Mouse (Mus musculus) adrenal gland, postnatal 10 days (tissue): ENCODE data around the gene Rita1. TPM values are rescaled to one million over a fixed set of nuclear protein-coding genes. Genes with fewer than 3 reads are reported as not detected.

Experiments used
- DNase-seq: peaks from one replicate; pipeline ENCODE4 v3.0.0; 2021; ENCODE audit warnings: mixed read lengths
- total RNA-seq, 2 experiments: library from RNA; stranded (reverse); gene quantifications; 2 replicates each; pipeline ENCODE4 v1.2.3; 2021

The Rita1 gene
- total RNA-seq, 2 experiments from 2014 or later: 12.9 to 17.4 TPM

DNA sequence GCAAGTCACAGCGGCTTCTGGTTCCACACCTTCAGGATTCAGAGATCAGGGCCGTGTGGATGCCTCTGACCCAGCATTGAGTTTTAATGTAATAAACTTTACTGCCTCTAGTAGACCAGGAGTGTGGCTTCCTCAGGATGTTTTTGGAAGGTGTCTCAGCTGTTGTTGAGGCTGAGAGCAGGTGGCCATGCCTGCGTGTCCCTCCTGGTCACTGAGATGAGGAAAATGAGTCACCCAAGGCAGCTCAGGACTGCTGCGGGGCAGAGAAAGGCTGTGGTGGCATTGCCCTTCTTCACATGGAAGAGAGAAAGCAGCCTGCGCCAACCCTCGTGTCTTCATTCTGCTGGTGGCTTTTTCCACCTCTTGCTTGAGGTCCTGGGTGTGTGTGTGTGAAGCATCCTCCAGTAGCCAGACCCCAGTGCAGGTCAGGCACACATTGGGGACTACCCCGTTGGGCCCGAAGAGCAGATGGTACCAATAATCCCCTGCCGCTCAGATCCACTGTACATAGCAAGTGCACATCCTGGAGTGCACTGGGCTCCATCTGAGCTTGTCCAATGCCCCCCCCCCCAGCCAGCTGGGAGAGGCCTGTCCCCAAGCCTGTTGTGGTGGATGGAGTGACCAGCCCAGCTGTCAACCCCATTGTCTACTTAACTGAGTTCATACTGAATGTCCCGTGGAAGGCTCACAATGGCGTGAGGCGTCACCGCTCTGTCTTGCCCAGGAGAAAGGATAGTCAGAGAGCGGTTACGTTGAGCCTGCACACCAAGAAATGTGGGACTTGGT is 15.3 kb upstream of the Rita1 start:
- DNase-seq: no peak

DNA sequence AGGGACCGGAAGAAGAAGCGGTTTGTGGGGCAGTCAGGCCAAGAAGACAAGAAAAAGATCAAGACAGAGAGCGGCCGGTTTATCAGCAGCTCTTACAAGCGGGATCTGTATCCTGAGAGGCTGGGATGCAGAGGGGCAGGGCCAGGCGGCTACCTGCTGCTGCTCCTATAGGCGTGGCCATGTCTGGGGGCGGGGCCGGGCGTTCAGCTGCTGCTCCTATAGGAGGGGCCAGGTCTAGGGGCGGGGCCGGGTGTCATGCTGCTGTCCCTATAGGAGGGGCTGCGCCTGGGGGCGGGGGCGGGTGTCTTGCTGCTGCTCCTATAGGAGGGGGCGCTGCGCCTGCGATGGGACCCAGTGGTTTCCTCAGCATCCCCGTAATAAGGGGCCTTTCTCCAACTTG is 14.0 kb upstream of the Rita1 start:
- peak; percentile 45 for DNase-seq

DNA sequence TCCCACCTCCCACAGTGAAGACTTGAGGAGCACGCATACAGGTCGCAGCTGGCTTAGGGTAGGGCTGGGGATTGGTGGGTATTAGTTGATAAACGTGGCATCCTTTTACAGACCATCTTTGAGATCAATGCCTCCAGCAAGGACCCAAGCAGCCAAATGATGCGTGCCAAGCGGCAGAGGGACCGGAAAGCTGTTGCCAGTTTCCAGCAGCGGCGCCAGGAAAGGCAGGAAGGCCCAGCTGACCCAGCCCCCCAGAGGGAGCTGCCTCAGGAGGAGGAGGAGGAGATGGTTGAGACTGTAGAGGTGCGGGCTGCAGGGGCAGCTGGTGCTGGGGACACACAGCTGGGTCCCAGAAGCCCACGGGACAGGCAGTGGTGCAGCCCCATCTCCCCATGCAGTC is 12.0 kb upstream of the Rita1 start:
- no peak for DNase-seq

DNA sequence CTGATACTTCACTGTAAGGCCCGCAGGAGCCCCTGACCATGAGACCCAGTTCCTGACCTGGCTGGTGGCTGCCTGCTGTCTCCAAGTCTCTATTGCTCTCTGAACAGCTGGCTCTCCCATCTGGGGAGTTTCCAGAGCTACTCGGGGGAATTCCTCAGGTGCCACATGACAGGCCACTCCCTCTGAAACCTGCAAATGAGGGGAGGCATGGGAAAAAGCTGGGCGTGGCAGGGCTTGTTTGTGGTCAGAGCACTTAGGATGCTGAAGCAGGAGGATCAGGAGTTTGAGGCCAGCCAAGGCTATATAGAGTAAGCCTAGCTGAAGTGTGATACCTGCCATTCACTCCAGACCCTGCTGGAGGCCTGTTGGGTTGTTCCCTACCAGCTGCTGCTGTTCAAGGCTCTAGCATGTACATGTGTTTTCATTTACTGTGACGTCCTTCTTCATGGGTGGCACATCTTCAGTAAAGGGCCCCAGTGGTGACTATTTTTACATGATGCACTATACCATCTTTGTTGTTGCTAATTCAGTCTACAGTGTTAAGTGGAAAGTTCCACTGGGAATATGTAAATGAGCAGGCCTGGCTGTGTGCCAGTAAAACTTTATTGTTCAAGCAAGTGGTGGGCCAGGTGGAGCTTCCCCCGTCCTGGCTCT is 9.9 kb upstream of the Rita1 start:
- DNase-seq: no peak

DNA sequence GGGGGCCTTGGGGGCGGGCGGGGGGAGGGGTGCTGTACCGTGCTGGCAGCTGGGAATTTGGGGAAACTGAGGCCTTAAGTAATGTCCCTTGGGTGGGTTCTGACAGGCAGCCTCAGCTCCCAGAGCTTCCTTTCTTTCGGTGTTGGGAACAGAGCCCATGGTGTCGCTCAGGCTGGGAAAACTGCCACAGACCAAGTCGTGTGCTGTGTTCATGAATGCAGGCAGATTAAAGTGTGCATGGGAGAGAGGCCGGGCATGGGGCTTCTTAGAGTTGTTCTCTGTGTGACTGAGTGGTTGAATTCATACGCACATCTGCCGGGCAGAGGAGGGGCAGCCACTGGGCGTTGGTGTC is 9.4 kb upstream of the Rita1 start:
- DNase-seq: no peak

DNA sequence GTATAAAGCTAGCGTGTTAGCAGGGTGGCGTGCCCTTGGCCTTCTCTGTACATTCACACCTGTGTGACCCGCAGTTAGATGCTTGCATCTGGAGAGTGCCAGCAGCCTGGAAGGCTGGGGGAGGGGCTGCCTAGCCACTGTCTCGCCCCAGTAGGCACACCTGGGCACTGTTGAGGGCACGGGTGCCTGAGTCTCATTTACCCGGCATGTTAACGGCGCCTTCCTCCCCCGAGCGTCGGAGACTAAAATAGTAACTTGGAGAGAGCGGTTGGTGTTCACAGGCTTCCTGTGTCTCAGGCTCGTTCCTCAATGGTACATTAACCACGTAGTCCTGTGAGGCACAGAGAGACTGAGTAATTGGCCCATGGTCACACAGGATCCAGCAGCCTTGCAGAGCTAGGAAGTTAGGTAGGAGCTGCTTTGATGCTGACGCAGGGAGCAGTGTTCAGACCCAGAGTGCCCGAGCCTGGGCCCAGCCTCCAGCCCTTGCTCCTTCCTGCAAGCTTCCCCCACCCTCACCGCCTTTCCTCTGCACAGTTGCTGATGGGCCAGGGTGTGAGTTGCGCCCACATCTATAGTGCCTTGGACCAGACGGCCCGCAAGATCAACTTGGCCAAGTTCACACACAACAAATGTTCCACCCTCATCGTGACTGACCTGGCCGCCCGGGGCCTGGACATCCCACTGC is 8.8 kb upstream of the Rita1 start:
- no peak for DNase-seq

DNA sequence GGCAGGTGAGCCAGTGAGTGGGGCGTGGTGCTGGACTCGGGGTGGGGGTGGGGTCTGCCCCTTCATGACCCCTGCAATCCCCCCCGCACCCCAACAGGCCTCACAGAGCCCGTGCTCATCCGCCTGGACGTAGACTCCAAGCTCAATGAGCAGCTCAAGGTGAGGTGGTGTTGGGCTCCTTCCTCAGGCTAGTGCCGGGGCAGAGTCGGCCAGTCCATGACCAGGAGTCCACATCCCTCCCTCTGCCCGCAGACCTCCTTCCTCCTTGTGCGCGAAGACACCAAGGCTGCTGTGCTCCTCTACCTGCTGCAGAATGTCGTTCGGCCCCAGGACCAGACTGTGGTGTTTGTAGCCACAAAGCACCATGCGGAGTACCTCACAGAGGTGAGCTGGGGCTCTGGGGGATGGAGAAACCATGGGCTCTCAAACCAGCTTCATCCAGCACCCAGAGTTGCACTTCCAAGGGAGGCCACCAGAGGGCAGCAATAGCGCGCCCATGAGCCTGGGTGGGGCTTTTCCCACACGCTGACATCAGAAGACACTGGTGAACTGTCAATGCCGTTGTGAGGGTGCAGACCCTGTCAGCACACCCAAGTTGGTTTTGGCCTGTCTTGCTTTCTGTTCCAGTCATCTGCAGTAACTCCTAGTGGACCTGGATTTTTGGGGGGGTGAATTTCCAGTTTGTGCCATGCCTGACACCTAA is 8.1 kb upstream of the Rita1 start:
- DNase-seq: peak; percentile 92

DNA sequence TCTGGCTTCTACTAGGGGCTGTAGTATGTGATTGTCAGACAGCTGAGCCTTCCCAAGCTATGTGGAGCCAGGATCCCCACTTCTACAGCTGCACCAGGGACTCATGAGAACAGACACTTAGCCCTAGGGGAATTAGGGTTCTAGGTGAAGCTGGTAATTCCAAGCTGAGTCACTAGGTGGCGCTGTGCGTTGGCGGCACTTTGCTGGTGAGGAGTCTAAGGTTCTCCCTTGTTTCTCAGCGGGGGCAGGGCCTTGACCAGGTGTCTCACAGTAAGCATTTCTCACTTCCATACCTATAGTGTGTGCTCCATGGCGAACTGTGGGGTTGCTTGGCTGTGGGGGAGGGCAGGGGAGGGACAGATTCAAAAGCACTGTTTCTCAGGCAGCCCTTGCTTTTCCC is 6.8 kb upstream of the Rita1 start:
- peak; percentile 77 for DNase-seq

DNA sequence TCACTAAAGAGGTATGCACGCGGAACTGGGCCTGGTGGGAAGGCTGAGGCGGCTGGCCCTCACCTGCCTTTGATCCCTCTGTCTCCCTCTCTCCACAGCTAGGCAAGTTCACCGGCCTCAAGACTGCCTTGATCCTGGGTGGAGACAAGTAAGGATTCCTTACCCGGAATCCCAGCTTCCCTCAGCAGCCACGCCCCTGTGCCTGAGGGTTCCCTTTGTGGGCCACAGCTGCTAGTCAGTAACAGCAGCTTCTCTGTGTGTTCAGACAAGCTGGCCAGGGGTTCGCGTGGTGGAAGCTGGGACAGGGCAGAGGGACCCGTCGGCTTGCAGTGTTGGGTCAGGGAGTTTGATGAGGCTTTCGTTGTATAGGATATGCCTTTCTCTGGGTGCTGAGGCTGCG is 6.4 kb upstream of the Rita1 start:
- DNase-seq: no peak

DNA sequence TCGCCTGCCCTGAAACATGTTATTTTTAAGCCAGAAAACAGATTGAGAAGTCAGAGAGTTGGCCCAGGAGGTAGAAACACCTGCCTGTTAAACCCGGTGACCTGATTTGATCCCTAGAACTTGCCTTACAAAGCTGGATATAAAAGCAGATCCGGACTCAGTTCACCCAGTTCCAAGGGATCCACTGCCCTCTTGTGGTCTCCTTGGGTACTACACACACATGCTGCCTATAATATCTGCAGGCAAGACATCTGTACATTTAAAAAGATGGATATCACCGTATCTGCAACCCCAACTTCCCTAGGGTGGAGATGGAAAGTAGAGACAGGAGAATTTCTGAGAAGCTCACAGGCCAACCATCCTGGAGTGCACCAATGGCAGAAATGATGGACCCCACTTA is 3.5 kb upstream of the Rita1 start:
- no peak for DNase-seq

DNA sequence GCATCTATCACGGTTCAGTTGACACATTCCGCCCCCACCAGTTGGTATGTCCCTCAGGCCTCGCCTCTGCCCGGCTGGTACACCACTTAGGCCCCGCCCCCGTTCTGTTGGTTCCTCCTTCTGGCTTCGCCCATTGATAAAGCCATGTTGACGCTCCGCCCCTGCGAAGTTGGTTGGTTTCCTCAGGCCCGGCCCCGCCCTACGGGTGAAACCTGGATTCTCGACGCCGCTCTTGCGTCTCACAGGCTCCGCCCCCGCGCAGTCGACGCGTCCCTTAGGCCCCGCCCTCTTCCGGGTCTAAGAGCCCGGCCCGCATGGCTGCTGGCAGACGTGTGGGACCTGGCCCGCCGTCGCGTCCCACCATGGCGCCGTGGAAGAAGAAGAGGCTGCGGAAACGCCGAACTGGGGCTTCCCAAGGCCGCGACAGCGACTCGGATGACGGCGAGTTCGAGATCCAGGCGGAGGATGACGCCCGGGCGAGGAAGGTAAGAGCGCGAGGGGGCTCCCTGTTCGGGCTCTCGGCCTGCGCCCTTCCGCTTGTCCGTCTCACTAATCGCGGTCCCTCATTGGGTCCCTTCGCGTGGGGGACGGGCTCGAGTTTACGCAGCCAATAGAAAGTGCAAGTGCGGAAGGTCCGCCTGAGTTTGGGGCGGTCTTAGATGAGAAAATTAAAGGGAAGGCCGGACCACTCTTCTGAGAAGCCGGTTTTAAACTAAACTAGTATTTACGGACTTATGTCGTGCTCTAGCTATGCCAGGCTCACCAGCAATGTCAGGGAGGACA is 624 bp upstream of the Rita1 start:
- DNase-seq: peak; percentile 99

DNA sequence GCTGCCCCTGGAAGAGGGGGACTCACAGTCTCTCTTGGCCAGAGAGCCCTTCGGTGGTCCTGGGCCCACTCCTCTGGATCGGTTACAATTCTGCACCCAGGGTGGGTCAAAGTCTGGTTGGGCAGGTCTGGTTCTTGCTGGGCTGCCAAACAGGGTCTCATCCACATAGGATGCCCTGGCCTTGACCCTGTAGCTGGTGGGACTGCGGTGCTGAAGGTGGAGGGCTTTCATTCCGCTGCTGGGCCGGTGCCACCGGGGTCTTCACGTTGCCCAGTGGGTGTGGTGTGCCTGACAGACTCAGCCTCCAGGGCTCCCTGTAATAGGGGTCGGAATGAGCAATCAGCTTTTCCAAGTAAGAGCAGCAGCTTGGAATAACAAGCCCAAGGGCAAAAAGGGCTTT is 973 bp downstream of the Rita1 start:
- DNase-seq: no peak

DNA sequence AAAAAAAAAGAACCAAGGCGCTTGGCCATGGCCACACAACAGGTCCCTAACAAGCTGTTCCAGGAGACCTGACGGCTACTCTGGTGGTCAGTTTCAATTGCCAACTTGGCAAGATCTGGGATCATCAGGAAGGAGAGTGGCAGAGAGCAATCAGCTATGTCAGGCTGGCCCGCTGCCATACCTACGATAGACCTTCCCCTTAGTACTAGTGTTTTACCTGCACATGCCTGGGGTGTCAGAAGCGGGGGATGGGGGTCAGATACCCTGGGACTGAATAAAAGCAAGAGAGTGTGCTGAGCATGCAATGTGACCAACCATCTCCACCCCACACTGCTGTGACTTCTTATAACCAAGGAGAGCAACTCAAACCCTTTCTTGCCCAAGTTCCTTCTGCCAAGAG is 1.5 kb downstream of the Rita1 start:
- DNase-seq: no peak

DNA sequence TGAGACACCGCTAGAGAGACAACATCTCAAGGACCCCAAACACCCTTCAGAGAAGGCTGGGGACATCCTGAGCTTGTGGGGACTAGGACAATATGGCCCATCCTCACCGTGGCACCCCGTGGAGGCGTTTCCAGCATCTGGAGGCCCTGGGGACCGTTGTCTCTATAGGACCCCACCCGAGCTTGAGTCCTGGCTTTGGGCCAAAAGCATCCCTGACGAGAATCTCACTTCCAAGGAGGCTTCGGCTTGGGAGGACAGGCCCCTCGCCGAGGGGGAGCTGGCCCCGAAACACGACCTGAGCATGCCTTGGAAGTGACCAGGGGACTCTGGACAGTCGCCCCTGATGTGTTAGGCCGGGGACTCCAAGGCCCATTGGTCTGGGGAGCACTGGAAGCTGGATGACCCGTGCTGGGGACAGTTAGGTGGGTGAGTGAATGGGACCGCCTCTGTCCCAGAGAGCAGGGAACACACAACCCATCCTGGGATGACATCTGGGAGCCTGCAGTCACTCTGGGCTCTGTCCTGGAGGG is 3.1 kb downstream of the Rita1 start:
- no peak for DNase-seq

DNA sequence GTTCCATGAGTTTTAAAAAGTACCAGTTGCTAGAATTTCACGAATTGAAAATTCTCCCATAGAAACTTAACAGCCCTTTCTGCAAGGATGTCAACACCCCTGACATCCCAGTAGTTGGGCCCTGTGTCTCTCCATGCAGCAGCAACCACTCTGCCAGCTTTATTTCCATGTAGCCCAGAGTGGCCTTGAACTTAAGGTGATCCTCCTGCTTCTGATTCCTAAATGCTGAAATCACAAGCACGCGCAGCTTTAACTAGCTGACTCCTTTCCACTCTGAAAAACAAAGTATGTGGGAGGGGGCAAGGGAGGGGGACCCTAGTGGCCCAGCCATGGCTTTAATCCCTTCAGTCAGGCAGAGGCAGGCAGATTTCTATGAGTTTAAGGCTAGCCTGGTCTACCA is 5.1 kb downstream of the Rita1 start:
- DNase-seq: no peak

DNA sequence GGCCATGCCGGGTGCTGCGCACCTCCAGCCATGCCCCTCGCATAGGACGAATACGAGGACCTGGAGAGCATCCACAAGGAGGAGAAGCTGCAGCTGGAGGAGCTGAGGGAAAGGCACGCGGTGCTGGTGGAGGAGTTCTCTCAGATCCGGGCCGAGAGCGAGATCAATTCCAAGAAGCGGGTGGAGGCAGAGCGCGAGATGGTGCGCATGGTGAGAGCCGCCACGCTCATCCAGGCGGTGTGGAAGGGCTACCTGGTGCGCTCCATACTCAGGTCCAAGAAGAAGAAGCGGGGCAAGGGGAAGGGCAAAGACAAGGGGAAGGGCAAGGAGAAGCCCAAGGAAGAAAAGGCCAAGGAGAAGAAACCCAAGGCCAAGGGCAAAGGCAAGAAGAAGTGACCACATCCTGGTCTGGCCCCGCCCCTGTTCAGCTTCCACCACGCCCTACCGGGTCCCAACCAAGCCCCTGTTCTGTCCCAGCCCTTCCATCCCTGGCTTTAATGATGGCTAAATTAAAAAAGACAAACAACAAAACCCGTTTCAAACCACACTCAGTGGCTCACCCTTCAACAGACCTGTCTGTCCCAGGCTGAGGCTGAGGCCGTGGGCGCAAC is 5.7 kb downstream of the Rita1 start:
- no peak for DNase-seq

DNA sequence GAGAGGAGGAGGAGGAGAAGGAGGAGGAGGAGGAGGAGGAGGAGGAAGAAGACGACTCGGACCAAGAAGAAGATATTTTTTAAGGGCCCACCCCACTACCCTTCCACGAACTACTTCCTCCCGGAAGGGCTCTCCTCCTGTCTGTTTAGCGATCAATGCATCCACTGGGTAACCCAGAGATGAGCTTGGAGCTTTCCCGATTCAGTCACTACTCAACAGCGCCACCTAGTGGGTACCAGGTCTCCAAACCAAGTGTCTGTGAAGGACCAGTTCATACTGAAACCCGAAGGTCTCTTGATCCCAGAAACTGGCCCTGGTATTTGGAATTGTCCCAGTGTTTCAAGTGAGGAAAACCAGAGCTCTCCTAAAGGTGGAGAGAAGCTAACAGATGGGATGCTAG is 6.7 kb downstream of the Rita1 start:
- peak; percentile 95 for DNase-seq

DNA sequence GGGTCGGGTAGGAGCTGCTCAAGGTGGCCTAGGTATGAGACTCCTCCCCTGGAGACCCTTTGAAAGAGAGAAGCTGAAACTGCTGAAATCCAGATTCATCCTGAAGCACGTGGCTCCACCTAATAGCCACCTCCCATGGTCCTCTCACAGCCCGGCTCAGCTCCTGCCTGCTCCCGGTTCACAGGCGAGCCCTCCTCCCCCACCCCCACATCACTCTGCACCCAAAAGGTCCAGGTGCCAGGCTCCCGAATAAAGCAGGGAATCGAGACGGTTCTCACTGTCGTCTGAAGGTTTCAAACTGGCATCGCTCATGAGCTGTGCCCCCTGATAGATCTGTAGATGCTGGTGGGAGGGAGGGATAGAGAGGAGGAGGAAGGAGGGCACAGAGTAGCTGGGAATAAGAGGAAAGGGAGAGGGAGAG is 7.1 kb downstream of the Rita1 start:
- no peak for DNase-seq

DNA sequence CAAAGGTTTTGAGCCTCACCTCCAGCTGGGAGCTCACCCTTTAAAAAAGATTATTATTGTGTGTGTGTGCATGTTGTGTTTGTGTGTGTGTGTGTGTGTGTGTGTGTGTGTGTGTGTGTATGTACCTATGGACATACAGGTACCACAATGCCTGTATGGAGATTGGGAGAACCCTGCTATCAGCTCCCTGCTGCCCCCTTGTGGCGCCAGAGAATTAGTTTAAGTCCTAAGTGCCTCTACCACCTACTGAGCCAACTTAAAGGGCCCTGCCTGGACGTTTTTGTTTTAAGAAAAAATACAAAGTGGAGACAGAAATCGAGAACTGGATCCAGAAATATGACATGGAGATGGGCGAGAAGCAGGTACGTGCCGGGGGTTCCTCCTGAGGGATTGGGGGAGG is 7.5 kb downstream of the Rita1 start:
- peak; percentile 91 for DNase-seq

DNA sequence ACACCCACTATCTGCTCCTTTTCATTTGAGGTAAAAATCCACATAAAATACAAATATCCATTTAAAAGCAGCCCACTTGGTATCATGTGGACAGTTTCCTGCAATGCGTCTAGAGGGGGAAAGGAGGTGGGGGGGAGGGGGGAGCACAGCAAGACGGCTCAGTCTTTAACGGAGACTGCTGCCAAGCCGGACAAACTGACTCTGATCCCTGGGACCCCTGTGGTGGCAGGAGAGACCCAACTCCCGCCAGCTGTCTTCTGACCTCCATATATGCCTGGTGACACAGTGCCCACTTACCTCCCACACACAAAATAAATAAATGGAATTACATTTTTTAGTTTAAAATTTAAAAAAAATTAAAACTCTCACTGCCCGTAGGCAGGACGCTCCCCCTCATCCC is 8.9 kb downstream of the Rita1 start:
- DNase-seq: no peak

DNA sequence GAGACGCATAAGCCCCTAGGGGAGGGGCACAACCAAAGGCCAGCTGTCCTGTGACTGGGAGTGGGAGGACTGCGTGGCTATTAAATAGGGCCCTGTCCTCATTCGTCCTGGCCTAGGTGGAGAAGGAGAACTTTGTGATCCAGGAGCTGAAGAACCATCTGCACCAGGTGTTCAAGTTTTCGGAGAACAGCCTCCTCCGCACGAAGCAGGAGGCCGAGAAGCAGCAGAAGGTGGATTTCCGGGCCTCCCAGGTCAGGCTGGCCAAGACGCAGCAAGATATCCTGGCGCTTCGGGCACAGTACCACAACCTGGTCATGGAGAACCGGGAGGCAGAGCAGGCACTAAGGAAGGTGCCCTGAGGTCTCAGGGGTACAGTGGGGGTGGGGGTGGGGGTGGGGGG is 10.2 kb downstream of the Rita1 start:
- no peak for DNase-seq
